Mouse (Mus musculus) ES-E14 (cell line): ENCODE measurements around the gene Rgma.

ENCODE experiments used
- HCFC1 ChIP-seq: IDR thresholded peaks from 2 replicates; pipeline ENCODE4 v1.6.1; 2012; ENCODE audit warnings: low read length, inconsistent platforms, borderline replicate concordance; ENCODE audit not compliant: insufficient read depth
- ZC3H11A ChIP-seq: IDR thresholded peaks from 2 replicates; pipeline ENCODE4 v1.6.1; 2012; ENCODE audit warnings: low read depth, mild to moderate bottlenecking, inconsistent platforms, low read length, borderline replicate concordance

DNA sequence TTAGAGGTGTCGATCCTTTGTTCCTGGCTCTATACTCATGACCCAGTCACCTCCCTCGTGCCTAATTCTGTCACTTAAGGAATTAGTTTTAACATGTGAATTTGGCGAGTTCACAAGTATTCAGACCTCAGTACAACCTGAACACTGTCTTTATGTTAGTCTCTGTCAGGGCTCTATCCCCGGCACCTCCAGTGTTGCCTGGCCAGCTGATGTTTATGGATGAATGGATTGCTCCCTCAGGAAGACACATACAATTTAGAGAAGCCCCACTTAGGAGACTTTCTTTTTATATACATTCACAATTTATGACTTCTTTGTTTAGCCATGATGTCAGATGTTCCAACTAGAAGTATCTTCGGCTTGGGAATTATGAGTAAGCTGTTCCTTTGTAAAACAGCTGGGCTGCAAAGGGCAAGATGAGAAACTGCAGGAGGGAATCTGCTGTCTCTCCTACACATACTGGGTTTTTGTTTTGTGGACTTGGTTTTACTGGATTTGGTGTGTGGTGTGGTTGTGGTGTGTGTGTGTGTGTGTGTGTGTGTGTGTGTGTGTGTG is 46.6 kb upstream of the Rgma start:
- no peak for TF ChIP-seq HCFC1
- no peak for TF ChIP-seq ZC3H11A
